Mouse (Mus musculus) kidney, postnatal 25 days (tissue): ENCODE measurements around the gene Slc2a1.

Experiments
- DNase-seq, 2 experiments: peaks; one replicate each; pipeline ENCODE4 v3.0.0; 2021; ENCODE audit warnings: mixed read lengths in 2 of 2

The Slc2a1 gene

DNA sequence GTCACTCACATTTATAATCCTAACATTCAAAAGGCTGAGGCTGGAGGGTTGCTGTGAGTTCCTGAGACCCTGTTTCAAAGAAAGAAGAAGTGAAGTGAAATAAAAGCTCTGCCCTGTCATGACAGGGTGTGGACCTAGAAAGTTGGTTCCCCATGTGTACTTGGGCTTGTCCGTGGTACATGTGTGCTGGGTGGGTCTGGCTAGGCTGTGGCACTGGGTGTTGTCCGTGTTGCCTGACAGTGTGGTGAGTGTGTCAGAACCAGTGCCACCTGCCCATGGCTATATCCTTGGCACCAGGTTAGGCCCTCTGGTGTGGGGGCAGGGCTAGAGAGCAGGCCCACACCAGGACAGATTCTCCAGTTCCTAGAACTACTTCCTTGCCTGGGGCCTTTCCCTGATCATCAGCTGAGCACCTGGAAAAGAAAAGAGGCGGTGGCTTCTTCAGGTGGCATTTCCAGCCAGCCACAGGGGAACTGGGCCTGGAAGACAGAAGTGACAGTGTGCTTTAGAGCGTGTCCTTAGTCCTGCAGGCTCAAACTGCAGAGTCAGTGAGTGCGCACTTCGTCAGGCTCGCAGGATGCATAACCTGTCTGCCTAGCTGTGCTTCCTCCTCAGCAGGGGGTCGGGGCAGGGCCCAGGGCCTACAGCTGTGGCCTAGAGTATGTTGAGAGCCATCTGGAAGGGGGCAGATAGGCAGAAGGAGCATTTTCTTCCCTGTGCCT is 22.8 kb downstream of the Slc2a1 start:
- DNase-seq: no peak

DNA sequence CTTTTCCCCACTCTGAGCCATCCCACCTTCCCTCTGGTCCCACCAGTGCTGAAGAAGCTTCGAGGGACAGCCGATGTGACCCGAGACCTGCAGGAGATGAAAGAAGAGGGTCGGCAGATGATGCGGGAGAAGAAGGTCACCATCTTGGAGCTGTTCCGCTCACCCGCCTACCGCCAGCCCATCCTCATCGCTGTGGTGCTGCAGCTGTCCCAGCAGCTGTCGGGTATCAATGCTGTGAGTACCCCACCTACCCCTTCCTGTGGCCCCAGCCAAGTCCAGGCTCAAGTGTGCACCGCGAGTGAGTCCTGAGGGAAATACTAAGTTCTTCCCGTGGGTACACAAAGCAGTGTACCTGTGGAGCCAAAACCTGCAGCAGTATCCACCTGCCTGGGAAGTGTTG is 24.8 kb downstream of the Slc2a1 start:
- DNase-seq: no peak

GRCm38 (mm10) chr4:119133860-119134259 is 25.3 kb downstream of the Slc2a1 start:
- no peak for DNase-seq

- peak in 1 of 2 experiments; percentile 19 for DNase-seq
Observed at GRCm38 (mm10) chr4:119137313-119137712, 28.8 kb downstream of the Slc2a1 start.

- peak; percentile 83 to 92 for DNase-seq
Observed at GRCm38 (mm10) chr4:119138171-119138570, 29.7 kb downstream of the Slc2a1 start.

GRCm38 (mm10) chr4:119138776-119139175 is 30.3 kb downstream of the Slc2a1 start:
- DNase-seq: no peak

GRCm38 (mm10) chr4:119140126-119140525 is 31.6 kb downstream of the Slc2a1 start:
- DNase-seq: peak; percentile 60 to 67

DNA sequence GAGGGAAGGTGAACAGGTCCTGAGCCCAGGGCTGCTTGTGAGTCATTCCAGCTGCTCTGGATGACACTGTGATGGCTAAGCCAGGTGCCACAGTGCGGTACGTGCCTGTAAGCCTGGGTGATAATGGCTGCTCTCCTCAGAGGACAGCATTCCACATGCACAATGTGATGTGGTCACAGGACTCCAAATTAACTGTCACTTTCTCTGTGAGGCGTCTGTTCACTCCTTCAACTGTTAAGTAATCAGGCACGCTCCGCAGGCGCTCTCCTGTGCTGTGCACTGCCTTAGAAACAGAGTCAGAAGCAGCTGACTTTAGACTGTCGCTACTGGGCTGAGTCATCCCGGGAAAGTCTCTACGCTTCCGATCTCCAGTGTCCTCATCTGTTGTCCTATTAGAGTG is 32.7 kb downstream of the Slc2a1 start:
- DNase-seq: no peak

DNA sequence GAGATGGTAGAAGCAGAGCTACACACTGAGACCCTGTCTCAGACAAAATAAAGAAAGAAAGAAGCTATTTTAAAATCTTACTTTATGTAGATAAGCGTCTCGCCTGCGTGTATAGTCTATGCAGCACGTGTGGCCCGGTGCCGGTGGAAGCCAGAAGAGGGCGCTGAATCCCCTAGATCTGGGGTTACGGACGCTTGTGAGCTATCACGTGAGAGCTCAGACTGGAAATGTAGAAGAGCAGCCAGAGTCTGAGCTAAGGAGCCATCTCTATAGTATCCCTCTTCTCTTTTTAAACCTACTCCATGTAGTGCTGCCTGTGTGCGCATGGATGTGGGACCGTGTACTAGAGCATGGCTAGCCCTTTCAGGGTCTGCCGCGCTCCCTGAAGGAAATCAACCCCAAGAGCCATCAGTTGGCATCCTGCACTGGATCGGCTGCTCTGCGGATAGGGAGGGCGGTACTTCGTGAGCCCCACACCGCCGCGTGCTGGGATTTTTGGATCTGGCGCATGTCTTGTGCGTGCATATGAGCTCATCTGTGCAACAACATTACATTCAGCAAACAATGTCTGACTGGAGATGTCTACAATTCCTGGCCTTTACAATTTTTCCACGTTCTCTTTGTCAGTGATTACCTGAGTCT is 33.8 kb downstream of the Slc2a1 start:
- peak; percentile 67 to 77 for DNase-seq

DNA sequence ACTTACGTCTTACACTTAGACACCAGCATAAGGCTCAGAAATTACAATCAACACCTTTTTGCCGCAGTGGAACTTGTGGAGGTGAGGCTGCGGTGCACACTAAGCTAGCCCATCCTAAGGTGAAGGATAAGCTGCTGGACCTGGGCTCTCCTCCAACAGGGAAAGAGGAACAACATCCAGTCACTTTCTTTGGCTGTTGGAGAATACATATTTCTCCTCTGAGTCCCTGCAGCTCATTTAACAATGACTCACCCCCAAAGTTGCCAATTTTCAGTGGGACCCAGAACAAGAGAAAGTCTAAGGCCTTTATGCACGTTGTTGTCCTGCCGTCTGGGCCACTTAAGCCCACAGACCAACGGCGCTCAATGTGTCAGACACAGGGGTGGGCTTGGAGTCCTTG is 38.3 kb downstream of the Slc2a1 start:
- no peak for DNase-seq

DNA sequence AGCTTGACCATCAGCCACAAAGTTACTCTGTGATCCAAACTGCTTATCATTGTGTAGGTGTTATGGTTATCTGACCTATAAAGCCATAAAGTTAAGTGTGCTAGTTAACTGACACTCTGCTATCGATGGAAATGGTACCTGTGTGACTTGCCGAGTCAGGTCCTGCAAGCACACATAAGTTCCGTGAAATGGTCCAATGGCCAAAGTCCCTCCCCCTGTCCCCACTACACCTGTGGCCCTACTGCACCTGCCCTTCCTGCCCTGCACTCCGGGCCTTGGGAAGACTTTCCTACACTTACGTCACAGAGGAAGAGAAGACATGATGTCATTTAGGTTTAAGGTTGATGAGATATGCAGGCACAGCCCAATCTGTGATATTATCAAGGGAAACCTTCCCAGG is 38.8 kb downstream of the Slc2a1 start:
- no peak for DNase-seq

DNA sequence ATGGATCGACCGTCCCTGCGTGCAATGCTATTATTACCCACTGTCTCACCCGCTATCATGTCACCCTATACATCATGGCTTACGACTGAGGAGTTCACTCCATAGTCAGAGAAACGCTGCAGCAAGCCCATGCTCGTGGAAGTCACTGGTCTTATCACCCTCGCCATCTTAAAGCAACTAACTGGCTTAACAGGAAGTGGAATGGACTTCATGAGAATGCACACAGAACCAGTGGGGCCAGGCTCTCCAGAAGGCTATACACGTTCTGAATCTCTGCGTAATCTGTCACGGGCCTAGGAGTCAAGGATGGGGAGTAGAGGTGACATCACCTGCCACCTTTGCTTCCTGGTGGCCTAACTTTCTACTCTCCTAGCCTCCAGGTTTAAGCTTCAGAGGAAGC is 40.2 kb downstream of the Slc2a1 start:
- DNase-seq: no peak

DNA sequence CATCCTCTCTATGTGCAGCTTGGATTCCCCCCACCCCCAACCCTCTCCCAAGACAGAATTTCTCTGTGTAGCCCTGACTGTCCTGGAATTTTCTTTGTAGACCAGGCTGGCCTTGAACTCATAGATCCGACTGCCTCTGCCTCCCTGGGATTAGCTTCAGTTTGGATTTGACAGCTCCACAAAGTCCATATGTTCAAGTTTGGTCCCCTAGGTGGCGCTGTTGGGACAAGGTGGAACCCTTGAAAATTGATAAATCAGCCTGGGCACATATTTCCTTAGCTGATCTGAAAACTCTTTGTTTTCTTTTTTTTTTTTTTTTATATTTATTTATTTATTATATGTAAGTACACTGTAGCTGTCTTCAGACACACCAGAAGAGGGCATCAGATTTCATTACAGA is 48.7 kb downstream of the Slc2a1 start:
- peak; percentile 68 to 90 for DNase-seq

GRCm38 (mm10) chr4:119157891-119158290 is 49.4 kb downstream of the Slc2a1 start:
- no peak for DNase-seq

- DNase-seq: no peak
Observed at GRCm38 (mm10) chr4:119161358-119161757, 52.8 kb downstream of the Slc2a1 start.

DNA sequence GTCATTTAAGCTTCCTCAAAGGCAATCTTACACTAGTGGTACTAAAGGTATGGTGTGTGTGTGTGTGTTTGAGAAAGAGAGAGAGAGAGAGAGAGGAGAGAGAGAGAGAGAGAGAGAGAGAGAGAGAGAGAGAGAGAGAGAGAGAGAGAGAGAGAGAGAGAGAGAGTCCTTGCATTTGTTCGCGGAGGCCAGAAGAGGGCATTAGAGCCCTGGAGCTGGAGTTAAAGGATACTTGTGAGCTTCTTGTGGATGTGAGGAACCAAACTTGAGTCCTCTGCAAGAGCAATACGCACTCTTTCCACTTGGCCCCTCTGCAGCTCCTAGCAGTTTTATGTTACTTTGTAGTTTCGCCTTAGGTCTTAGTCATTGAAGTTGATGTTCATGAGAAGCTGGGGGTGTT is 54.5 kb downstream of the Slc2a1 start:
- no peak for DNase-seq

DNA sequence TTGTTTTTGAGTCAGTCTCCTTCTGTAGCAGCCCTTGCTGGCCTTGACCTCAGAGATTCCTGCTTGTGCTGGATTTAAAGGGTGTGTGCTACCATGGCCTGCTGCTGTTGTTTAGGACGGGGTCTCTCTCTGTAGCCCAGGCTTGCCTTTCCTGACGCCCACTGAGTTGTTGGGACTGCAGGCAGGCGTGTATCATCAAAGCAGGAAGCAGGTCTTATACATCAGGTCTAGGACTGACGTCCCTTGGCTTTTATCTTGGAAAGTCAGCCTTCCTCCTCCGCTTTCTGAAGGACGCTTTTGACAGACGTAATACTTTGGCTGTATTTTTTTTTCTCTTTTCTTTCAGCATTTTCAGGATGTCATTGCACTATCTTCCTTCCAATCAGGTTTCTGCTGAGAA is 57.4 kb downstream of the Slc2a1 start:
- DNase-seq: no peak

GRCm38 (mm10) chr4:119167068-119167467 is 58.6 kb downstream of the Slc2a1 start:
- DNase-seq: no peak

- peak; percentile 85 to 93 for DNase-seq
Observed at GRCm38 (mm10) chr4:119167663-119168062, 59.2 kb downstream of the Slc2a1 start.

GRCm38 (mm10) chr4:119172919-119173650 is 64.6 kb downstream of the Slc2a1 start:
- DNase-seq: no peak

DNA sequence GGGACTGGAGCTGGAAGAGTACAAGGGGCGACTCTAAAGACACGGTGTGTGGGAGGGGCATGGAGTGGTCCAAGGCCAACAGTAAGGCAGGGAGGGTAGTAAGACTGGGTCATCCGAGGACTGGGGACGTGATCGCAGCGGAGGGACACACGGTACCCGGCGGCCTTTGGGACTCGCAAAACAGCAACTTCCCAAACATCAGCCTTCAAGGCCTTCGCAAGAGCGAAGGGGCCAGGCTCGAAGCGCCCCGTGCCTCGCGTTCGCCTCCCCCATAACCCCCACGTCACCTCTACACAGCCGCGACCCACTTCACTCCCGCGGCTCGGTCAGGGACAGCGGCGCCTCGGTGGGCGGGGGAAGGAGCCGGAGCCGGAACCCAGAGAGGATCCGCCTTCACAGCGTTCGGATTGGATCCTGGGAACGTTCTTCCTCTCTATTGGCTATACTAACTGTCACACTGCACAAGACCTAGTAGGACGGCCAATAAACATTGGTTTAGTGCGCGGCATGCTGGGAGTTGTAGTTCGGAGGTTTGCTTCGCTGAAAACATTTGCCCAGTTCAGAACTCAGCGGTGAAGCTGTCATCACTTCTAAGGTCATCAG is 65.4 kb downstream of the Slc2a1 start, which contains the start of gene Zfp691:
Gene Zfp691, minus strand, starts transcription at position 345 of the 603 bp plus-strand sequence.
- peak; percentile 96 to 97 for DNase-seq

DNA sequence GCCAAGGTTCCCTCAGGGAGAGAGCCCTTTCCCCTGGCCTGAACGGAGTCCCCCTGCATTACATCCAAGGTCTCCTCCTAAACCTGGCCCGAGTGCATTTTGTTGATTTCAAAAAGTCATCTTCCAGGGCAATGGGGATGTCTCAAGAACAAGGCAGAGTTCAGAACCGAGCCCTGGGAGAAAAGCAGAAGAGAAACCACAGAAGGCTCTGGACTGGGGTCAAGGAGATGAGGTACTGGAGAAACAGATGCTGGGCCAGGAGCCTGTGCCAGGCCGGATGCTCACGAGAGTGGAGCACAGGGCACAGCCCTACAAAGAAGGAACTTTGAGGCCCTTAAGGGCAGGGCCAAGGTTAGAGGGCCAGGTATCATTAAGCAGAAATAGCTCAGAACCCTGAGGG is 69.2 kb downstream of the Slc2a1 start:
- no peak for DNase-seq

DNA sequence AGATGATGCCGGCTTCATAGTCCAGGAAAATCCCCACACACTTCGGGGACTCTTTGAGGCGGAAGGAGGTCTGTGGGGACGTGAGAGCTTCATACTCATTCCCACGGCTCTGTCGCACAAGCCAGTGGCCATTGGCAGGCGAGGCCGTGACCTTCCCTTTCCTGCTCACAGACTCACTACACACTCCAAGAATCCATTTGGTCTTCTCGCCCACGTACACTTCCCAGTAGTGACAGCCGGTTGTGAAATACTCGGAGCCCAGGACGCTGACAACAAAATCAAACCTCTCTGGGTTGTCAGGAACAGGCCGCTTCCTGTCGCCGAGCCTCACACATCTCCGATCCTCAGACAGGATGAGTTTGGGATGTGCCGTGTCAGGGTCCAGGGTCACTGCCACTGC is 69.8 kb downstream of the Slc2a1 start:
- peak; percentile 38 to 64 for DNase-seq
